Mouse (Mus musculus) spleen, adult 18-20 months (tissue): ENCODE measurements around the gene Fam122b.

Source experiments
- DNase-seq, 2 experiments: peaks; one replicate each; pipeline ENCODE4 v3.0.0; 2022; ENCODE audit warnings: mixed read lengths in 2 of 2

The Fam122b gene

GRCm38 (mm10) chrX:53196392-53196791 is 73.2 kb downstream of the Fam122b start:
- no peak for DNase-seq
